Mouse (Mus musculus) lung, postnatal 0 days (tissue): Measurements from ENCODE around the gene Notch3. TPM values are rescaled to one million over a fixed set of nuclear protein-coding genes. Genes with fewer than 3 reads are reported as not detected.
A peak's percentile ranks its signal among the peaks of the same experiment; 100 is the strongest.

ENCODE experiments used
- ATAC-seq: fragments of 200-750 bp; cut with Nextera tagmentation; 2 replicates; pipeline ENCODE4 v1.8.0; 2017; ENCODE audit warnings: moderate library complexity
- DNase-seq: peaks from one replicate; pipeline ENCODE4 v3.0.0-alpha.2; 2016; ENCODE audit warnings: low spot score
- H3K27ac ChIP-seq: fragments of 300-500 bp; sonication (generic); 2 replicates; pipeline ENCODE4 v1.5.1; 2014; ENCODE audit warnings: antibody characterized with exemption, mild to moderate bottlenecking, low read length, mixed read lengths
- H3K27me3 ChIP-seq: fragments of 300-500 bp; sonication (generic); replicated peaks from 2 replicates; pipeline ENCODE4 v1.6.1; 2014; ENCODE audit warnings: low read length, mixed read lengths; ENCODE audit not compliant: insufficient read depth
- H3K36me3 ChIP-seq: fragments of 300-500 bp; sonication (generic); 2 replicates; pipeline ENCODE4 v1.6.1; 2014; ENCODE audit warnings: low read length, mixed read lengths; ENCODE audit not compliant: insufficient read depth
- H3K4me1 ChIP-seq: fragments of 300-500 bp; sonication (generic); 2 replicates; pipeline ENCODE4 v1.6.1; 2014; ENCODE audit warnings: antibody characterized with exemption, low read depth, low read length, mixed read lengths; ENCODE audit not compliant: insufficient read depth
- H3K4me2 ChIP-seq: fragments of 300-500 bp; sonication (generic); replicated peaks from 2 replicates; pipeline ENCODE4 v1.6.1; 2014; ENCODE audit warnings: low read depth, mild to moderate bottlenecking, low read length, moderate library complexity, mixed read lengths
- H3K4me3 ChIP-seq: fragments of 300-500 bp; sonication (generic); 2 replicates; pipeline ENCODE4 v1.5.1; 2014; ENCODE audit warnings: low read depth, low read length
- H3K9ac ChIP-seq: fragments of 300-500 bp; sonication (generic); replicated peaks from 2 replicates; pipeline ENCODE4 v1.6.1; 2014; ENCODE audit warnings: low read depth, mild to moderate bottlenecking
- H3K9me3 ChIP-seq: fragments of 300-500 bp; sonication (generic); 2 replicates; pipeline ENCODE4 v1.6.1; 2016; ENCODE audit warnings: low read length, mixed read lengths
- CTCF ChIP-seq: IDR thresholded peaks from 2 replicates; pipeline ENCODE4 v1.5.1; 2016; ENCODE audit warnings: antibody characterized with exemption, mild to moderate bottlenecking
- EP300 ChIP-seq: IDR thresholded peaks from 2 replicates; pipeline ENCODE4 v1.6.1; 2016; ENCODE audit warnings: antibody characterized with exemption, mild to moderate bottlenecking, control low read depth
- WGBS: fragments of 180-500 bp; shearing (Covaris S2); extraction: QIAGEN DNeasy Blood & Tissue Kit; methylation state at CpG from one replicate; pipeline ENCODE4 v1.1.7; 2014; 5-methylcytosine and 5-hydroxymethylcytosine counted together
- polyA plus RNA-seq: library from polyadenylated mRNA; unstranded; fragments of >200 nt; fragmentation: Nextera tagmentation; extraction: Ambion mirVana; gene quantifications from 2 replicates; pipeline ENCODE4 v1.2.1, GENCODE M21; 2015

Gene Notch3
- polyA plus RNA-seq, 1 experiment from 2014 or later = 8.3 TPM

- Histone ChIP-seq H3K4me1 (no peaks in the 10 kb centered on the region), H3K36me3 (no peaks in the 10 kb centered on the region), H3K27ac (peak overlapping the region; percentile 33; the same call in 1 of the 2 replicates), H3K27me3 (no peaks in the 10 kb centered on the region), H3K4me3 (peak overlapping the region; percentile 18), H3K9ac (no peak overlapping the region), H3K9me3 (no peaks in the 10 kb centered on the region), H3K4me2 (peak overlapping the region; percentile 50)
- TF ChIP-seq CTCF (no peak), EP300 (no peak)
- no peak for DNase-seq
- ATAC-seq = peak; percentile 36
- WGBS = 15% methylated on average over 1 of the region's 1 CpGs
These were observed 75.7 kb downstream of the Notch3 start for GRCm38 (mm10) chr17:32091032-32091363.

- no peak overlapping the region for H3K9ac ChIP-seq
- H3K27me3 ChIP-seq = no peaks in the 10 kb centered on the region
- ATAC-seq = no peak
- no peaks in the 10 kb centered on the region for H3K36me3 ChIP-seq
- WGBS = 96% methylated on average over 2 of the region's 2 CpGs
- no peak overlapping the region for H3K4me2 ChIP-seq
- no peak overlapping the region for H3K27ac ChIP-seq
- no peaks in the 10 kb centered on the region for H3K9me3 ChIP-seq
- TF ChIP-seq CTCF = no peak
- no peak overlapping the region for H3K4me3 ChIP-seq
- DNase-seq = no peak
- no peaks in the 10 kb centered on the region for H3K4me1 ChIP-seq
These were observed 79.6 kb downstream of the Notch3 start for GRCm38 (mm10) chr17:32087069-32087468.

- DNase-seq = no peak
- 87% methylated on average over 2 of the region's 2 CpGs for WGBS
- no peaks in the 10 kb centered on the region for H3K9me3 ChIP-seq
These were observed 83.3 kb downstream of the Notch3 start for GRCm38 (mm10) chr17:32083351-32083750.

GRCm38 (mm10) chr17:32075164-32075563 is 91.5 kb downstream of the Notch3 start:
- H3K36me3 ChIP-seq = no peaks in the 10 kb centered on the region
- 0% methylated on average over 2 of the region's 2 CpGs for WGBS
- H3K9ac ChIP-seq = no peak overlapping the region
- H3K9me3 ChIP-seq = no peaks in the 10 kb centered on the region
- no peaks in the 10 kb centered on the region for H3K27me3 ChIP-seq
- peak; percentile 46 for ATAC-seq
- DNase-seq = peak; percentile 65
- no peak overlapping the region for H3K4me3 ChIP-seq
- TF ChIP-seq CTCF (peak; percentile 82), EP300 (no peak)
- no peak overlapping the region for H3K27ac ChIP-seq
- H3K4me1 ChIP-seq = no peaks in the 10 kb centered on the region
- no peak overlapping the region for H3K4me2 ChIP-seq

More at GRCm38 (mm10) chr17:32083351-32083750, 83.3 kb downstream of the Notch3 start:
- Histone ChIP-seq H3K4me3 (no peak overlapping the region), H3K4me2 (no peak overlapping the region), H3K9ac (no peak overlapping the region), H3K27me3 (no peaks in the 10 kb centered on the region), H3K36me3 (no peaks in the 10 kb centered on the region), H3K4me1 (no peaks in the 10 kb centered on the region), H3K27ac (no peak overlapping the region)
- ATAC-seq = no peak
- TF ChIP-seq EP300 (no peak), CTCF (no peak)

GRCm38 (mm10) chr17:32074658-32075057 is 92.0 kb downstream of the Notch3 start:
- no peak for DNase-seq
- WGBS = 54% methylated on average over 4 of the region's 4 CpGs
- Histone ChIP-seq H3K9me3 (no peaks in the 10 kb centered on the region), H3K27ac (no peak overlapping the region), H3K9ac (no peak overlapping the region), H3K4me3 (no peak overlapping the region), H3K36me3 (no peaks in the 10 kb centered on the region), H3K4me2 (no peak overlapping the region), H3K4me1 (no peaks in the 10 kb centered on the region), H3K27me3 (no peaks in the 10 kb centered on the region)
- TF ChIP-seq EP300 (no peak), CTCF (no peak)
- no peak for ATAC-seq

- no peaks in the 10 kb centered on the region for H3K27me3 ChIP-seq
- peak; percentile 75 for ATAC-seq
- H3K4me3 ChIP-seq = no peak overlapping the region
- H3K27ac ChIP-seq = no peak overlapping the region
- H3K4me1 ChIP-seq = no peaks in the 10 kb centered on the region
- WGBS = 4% methylated on average over 2 of the region's 2 CpGs
- TF ChIP-seq EP300 = no peak
- TF ChIP-seq CTCF = peak; percentile 99
- H3K9me3 ChIP-seq = no peaks in the 10 kb centered on the region
- H3K9ac ChIP-seq = no peak overlapping the region
- no peaks in the 10 kb centered on the region for H3K36me3 ChIP-seq
- peak; percentile 64 for DNase-seq
- H3K4me2 ChIP-seq = no peak overlapping the region
These were observed 93.3 kb downstream of the Notch3 start for GRCm38 (mm10) chr17:32073359-32073758.

Other genes with a start within 250 kb of the Notch3 start
- gene Rrp1b, start 130.8 kb downstream of the Notch3 start, polyA plus RNA-seq = 24.6 and 26.3 TPM in 2 replicates
- gene Hsf2bp, start 130.5 kb downstream of the Notch3 start, polyA plus RNA-seq = 0.30 and 0.58 TPM in 2 replicates
- 0.23 and 0.36 TPM in 2 replicates for gene Ephx3, start 22.7 kb upstream of the Notch3 start, polyA plus RNA-seq
- gene Brd4, start 117.9 kb upstream of the Notch3 start, polyA plus RNA-seq = 33.3 and 37.3 TPM in 2 replicates
- 30.2 and 34.0 TPM in 2 replicates for gene Akap8, start 154.4 kb upstream of the Notch3 start, polyA plus RNA-seq
- gene Akap8l, start 183.8 kb upstream of the Notch3 start, polyA plus RNA-seq = 59.9 and 66.3 TPM in 2 replicates
- 12.1 and 12.8 TPM in 2 replicates for gene Wiz, start 222.6 kb upstream of the Notch3 start, polyA plus RNA-seq
- gene Rasal3, start 236.7 kb upstream of the Notch3 start, polyA plus RNA-seq = 0.79 and 1.2 TPM in 2 replicates